Mouse (Mus musculus) neural tube, embryonic 13.5 days (tissue): ENCODE data around the gene Catsperd. TPM values are rescaled to one million over a fixed set of nuclear protein-coding genes. Genes with fewer than 3 reads are reported as not detected.

Experiments used
- ATAC-seq: fragments of 200-750 bp; cut with Nextera tagmentation; 2 replicates; pipeline ENCODE4 v1.8.0; 2017; ENCODE audit warnings: low read depth, mild to moderate bottlenecking, moderate TSS enrichment, moderate library complexity
- H3K27ac ChIP-seq: fragments of 300-500 bp; sonication (generic); replicated peaks from 2 replicates; pipeline ENCODE4 v1.5.1; 2015; ENCODE audit warnings: moderate library complexity, mild to moderate bottlenecking, inconsistent platforms
- H3K27me3 ChIP-seq: fragments of 300-500 bp; sonication (generic); 2 replicates; pipeline ENCODE4 v1.6.1; 2015; ENCODE audit warnings: mild to moderate bottlenecking, inconsistent platforms
- H3K36me3 ChIP-seq: fragments of 300-500 bp; sonication (generic); 2 replicates; pipeline ENCODE4 v1.6.1; 2015; ENCODE audit warnings: mild to moderate bottlenecking, inconsistent platforms
- H3K4me1 ChIP-seq: fragments of 300-500 bp; sonication (generic); replicated peaks from 2 replicates; pipeline ENCODE4 v1.6.1; 2015; ENCODE audit warnings: inconsistent platforms
- H3K4me2 ChIP-seq: fragments of 300-500 bp; sonication (generic); 2 replicates; pipeline ENCODE4 v1.6.1; 2015; ENCODE audit warnings: inconsistent platforms, mild to moderate bottlenecking, moderate library complexity
- H3K4me3 ChIP-seq: fragments of 300-500 bp; sonication (generic); 2 replicates; pipeline ENCODE4 v1.5.1; 2015; ENCODE audit warnings: mild to moderate bottlenecking, inconsistent platforms
- H3K9ac ChIP-seq: fragments of 300-500 bp; sonication (generic); 2 replicates; pipeline ENCODE4 v1.6.1; 2015; ENCODE audit warnings: moderate library complexity, mild to moderate bottlenecking, inconsistent platforms
- H3K9me3 ChIP-seq: fragments of 300-500 bp; sonication (generic); 2 replicates; pipeline ENCODE4 v1.6.1; 2016; ENCODE audit warnings: inconsistent platforms
- WGBS: fragments of 180-500 bp; shearing (Covaris S2); methylation state at CpG from one replicate; pipeline ENCODE4 v1.1.7; 2015; 5-methylcytosine and 5-hydroxymethylcytosine counted together
- polyA plus RNA-seq: library from polyadenylated mRNA; unstranded; fragments of >200 nt; fragmentation: Nextera tagmentation; extraction: Ambion mirVana; gene quantifications from 2 replicates; pipeline ENCODE4 v1.2.1, GENCODE M21; 2015

Gene Catsperd
- polyA plus RNA-seq, 1 experiment from 2014 or later = 1.7 TPM

DNA sequence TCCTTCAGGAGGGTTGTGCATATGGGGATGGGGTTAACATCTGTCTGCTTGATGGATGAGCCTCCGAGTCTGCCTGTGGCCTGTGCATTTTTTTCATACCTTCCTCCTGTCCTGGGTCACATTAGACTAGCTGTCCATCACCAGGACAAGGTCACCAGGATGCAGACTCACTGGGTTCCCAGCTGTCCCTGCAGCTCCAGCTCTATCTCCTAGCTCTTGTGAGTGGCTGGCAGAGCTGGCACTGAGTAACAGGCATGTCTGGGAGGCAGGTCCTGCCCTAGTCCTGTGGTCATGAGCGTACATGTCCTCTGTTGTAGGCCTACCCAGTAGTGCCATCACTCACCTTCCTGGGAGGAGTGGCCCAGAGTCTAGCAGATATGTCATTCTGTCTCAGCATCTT is 72.5 kb downstream of the Catsperd start:
- peaks cover under 1% of the 10 kb centered on the region; the same call in 1 of the 2 replicates for H3K4me1 ChIP-seq
- H3K36me3 ChIP-seq = peaks cover 98% of the 10 kb centered on the region
- H3K27me3 ChIP-seq = no peaks in the 10 kb centered on the region
- no peak overlapping the region for H3K4me3 ChIP-seq
- no peaks in the 10 kb centered on the region for H3K9me3 ChIP-seq
- WGBS = 92% methylated on average over 2 of the region's 2 CpGs
- no peak overlapping the region for H3K4me2 ChIP-seq
- no peak; the same call in 1 of the 2 replicates for ATAC-seq
- no peak overlapping the region for H3K9ac ChIP-seq
- H3K27ac ChIP-seq = no peak overlapping the region

DNA sequence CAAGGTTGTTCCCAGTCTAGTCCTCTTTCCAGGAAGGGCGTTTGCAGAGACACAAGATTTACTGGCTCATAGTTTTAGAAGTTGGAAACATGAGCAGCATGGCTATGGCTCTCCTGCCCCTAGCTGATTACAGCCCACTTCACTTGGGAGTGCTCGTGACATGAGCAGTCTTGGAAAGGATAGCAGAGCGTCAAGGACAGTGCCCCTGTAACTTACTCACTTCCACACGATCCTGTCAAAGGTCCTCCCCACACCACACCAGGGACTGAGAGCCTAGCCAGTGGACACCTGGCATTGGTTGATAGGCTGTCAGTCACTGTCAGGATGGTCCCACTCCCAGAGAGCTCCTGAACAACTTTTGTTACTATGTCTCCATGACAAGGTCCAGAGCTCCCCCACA is 75.1 kb downstream of the Catsperd start:
- Histone ChIP-seq H3K27me3 (no peaks in the 10 kb centered on the region), H3K4me1 (no peaks in the 10 kb centered on the region), H3K9ac (no peak overlapping the region), H3K4me2 (no peak overlapping the region), H3K4me3 (no peak overlapping the region), H3K9me3 (no peaks in the 10 kb centered on the region), H3K36me3 (peaks cover 97% of the 10 kb centered on the region), H3K27ac (no peak overlapping the region)
- WGBS = 94% methylated on average over 4 of the region's 4 CpGs
- no peak for ATAC-seq

DNA sequence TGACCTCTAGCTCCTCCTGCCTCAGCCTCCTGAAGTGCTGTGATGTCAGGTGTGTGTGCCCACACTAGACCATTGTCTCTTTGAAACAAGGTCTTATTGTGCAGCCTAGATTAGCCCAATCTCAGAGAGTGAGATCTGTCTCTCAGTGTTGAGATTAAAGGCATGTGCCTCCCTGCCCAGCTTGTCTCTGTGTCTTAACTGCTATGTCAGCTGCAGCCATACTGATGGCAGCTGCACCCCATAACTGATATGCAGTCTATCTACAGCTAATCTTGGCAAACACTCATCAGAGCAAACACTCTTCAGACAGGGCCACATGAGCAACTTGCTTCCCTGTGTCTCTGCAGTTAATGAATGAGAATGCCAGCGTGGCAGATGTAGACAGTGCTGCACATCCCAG is 78.6 kb downstream of the Catsperd start:
- H3K4me1 ChIP-seq = no peaks in the 10 kb centered on the region
- H3K27me3 ChIP-seq = no peaks in the 10 kb centered on the region
- ATAC-seq = no peak
- WGBS = 97% methylated on average over 1 of the region's 1 CpGs
- H3K27ac ChIP-seq = no peak overlapping the region
- H3K9me3 ChIP-seq = no peaks in the 10 kb centered on the region
- H3K4me3 ChIP-seq = no peak overlapping the region
- H3K36me3 ChIP-seq = peaks cover 97% of the 10 kb centered on the region
- H3K9ac ChIP-seq = no peak overlapping the region
- H3K4me2 ChIP-seq = no peak overlapping the region

DNA sequence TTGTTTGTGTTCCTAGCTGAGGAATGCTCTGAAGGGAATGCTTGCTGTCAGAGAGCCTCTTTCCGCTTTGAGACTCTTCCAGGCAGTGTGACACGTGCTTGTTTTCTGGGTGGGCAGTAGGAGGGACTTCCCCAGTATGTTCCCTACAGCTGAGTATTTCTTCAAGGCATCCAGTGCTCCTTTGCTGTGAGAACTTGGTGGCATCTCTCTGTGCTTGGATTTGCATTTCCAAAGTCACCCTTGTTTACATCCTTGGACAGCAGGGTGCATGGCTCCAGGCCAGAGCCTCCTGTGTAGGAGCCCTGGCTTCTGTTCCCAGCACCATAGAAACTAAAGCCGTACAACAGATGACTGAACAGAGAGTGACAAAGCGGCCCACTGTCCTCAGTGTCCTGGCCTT is 80.7 kb downstream of the Catsperd start:
- no peak for ATAC-seq
- H3K9me3 ChIP-seq = no peaks in the 10 kb centered on the region

DNA sequence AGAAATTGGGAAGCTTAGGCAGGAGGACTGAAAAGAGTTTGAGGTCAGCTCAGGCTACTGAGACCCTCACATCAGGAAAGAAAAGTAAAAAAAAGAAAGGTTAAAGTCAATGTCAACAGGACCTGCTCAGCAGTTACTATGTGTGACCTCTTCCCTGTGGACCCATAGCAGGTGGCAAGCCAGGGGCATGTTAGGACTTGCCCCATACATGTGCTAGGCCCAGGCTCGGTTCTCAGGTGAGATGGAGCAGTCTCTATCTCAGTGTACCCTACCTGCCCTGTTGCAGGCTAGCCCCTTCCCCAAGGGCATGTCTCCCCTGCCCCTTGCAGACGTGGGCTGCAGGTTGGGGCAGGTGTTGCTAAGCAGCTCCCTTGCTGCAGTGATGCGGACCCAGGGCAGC is 81.8 kb downstream of the Catsperd start:
- no peak for ATAC-seq
- Histone ChIP-seq H3K9me3 (no peaks in the 10 kb centered on the region), H3K27me3 (no peaks in the 10 kb centered on the region), H3K4me3 (no peak overlapping the region), H3K36me3 (peaks cover 84% of the 10 kb centered on the region), H3K4me1 (no peaks in the 10 kb centered on the region), H3K9ac (no peak overlapping the region), H3K4me2 (no peak overlapping the region), H3K27ac (no peak overlapping the region)
- 89% methylated on average over 3 of the region's 3 CpGs for WGBS

More for the DNA sequence above, 80.7 kb downstream of the Catsperd start:
- H3K9ac ChIP-seq = no peak overlapping the region
- peaks cover 94% of the 10 kb centered on the region for H3K36me3 ChIP-seq
- H3K27me3 ChIP-seq = no peaks in the 10 kb centered on the region
- no peaks in the 10 kb centered on the region for H3K4me1 ChIP-seq
- H3K4me3 ChIP-seq = no peak overlapping the region
- no peak overlapping the region for H3K27ac ChIP-seq
- 86% methylated on average over 4 of the region's 4 CpGs for WGBS
- no peak overlapping the region for H3K4me2 ChIP-seq

Other genes starting within 250 kb of the Catsperd start
- 251 and 260 TPM in 2 replicates for gene Ptprs, start 151.7 kb upstream of the Catsperd start, polyA plus RNA-seq
- not detected in 2 replicates for gene Znrf4, start 115.7 kb upstream of the Catsperd start, polyA plus RNA-seq
- 1.0 and 1.7 TPM in 2 replicates for gene Gm20219, start 73.8 kb upstream of the Catsperd start, polyA plus RNA-seq
- 67.6 and 77.2 TPM in 2 replicates for gene Safb2, start 43.6 kb upstream of the Catsperd start, polyA plus RNA-seq
- gene Safb, start 43.3 kb upstream of the Catsperd start, polyA plus RNA-seq = 104 and 136 TPM in 2 replicates
- gene 2410015M20Rik, start 18.4 kb upstream of the Catsperd start, polyA plus RNA-seq = 179 and 214 TPM in 2 replicates
- 1,004 and 1,135 TPM in 2 replicates for gene Rpl36, start 14.7 kb upstream of the Catsperd start, polyA plus RNA-seq
- 40.4 and 44.2 TPM in 2 replicates for gene Lonp1, start 1.3 kb upstream of the Catsperd start, polyA plus RNA-seq
- 90.7 and 94.7 TPM in 2 replicates for gene Ranbp3, start 45.2 kb downstream of the Catsperd start, polyA plus RNA-seq
- gene Ndufa11, start 89.6 kb downstream of the Catsperd start, polyA plus RNA-seq = 542 and 575 TPM in 2 replicates
- gene Vmac, start 89.9 kb downstream of the Catsperd start, polyA plus RNA-seq = 16.3 and 17.5 TPM in 2 replicates
- 1.1 and 1.7 TPM in 2 replicates for gene Nrtn, start 129.4 kb downstream of the Catsperd start, polyA plus RNA-seq
- gene Dus3l, start 136.6 kb downstream of the Catsperd start, polyA plus RNA-seq = 61.5 and 64.6 TPM in 2 replicates
- 0.95 and 1.1 TPM in 2 replicates for gene Prr22, start 142.1 kb downstream of the Catsperd start, polyA plus RNA-seq
- gene Rfx2, start 202.9 kb downstream of the Catsperd start, polyA plus RNA-seq = 4.6 and 5.2 TPM in 2 replicates
- gene Acsbg2, start 246.3 kb downstream of the Catsperd start, polyA plus RNA-seq = not detected in 2 replicates
- 0.54 and 0.60 TPM in 2 replicates for gene 1700061G19Rik, start 247.3 kb downstream of the Catsperd start, polyA plus RNA-seq